Mouse (Mus musculus) effector memory CD4-positive, alpha-beta T cell, adult 5 months (primary cell): ENCODE results near the gene Timm17a. TPM values are rescaled to one million over a fixed set of nuclear protein-coding genes. Genes with fewer than 3 reads are reported as not detected.

Experiments used
- polyA plus RNA-seq: library from polyadenylated mRNA; unstranded; fragments of 100-300 nt; shearing (Covaris generic); gene quantifications from one replicate; pipeline ENCODE4 v1.2.1, GENCODE M21; 2017

Timm17a gene
- polyA plus RNA-seq, result 97.2 TPM

GRCm38 (mm10) chr1:135313284-135314031, at the start of gene Timm17a:
Gene Timm17a, minus strand, starts transcription at chr1:135313778.

GRCm38 (mm10) chr1:135324571-135324970, 11.0 kb upstream of the Timm17a start, which contains the start of gene Lmod1:
Gene Lmod1, plus strand, starts transcription at chr1:135324807.

GRCm38 (mm10) chr1:135283826-135284291, 29.7 kb downstream of the Timm17a start, which contains the start of gene Rnpep:
Gene Rnpep, minus strand, starts transcription at chr1:135284084.

GRCm38 (mm10) chr1:135258380-135259127, 55.0 kb downstream of the Timm17a start, which contains the start of gene Elf3:
Gene Elf3, minus strand, starts transcription at chr1:135258568.

Other genes starting within 250 kb of the Timm17a start
- 0.05 TPM for gene Lgr6, start 208.5 kb downstream of the Timm17a start, polyA plus RNA-seq
- 72.5 TPM for gene Ptpn7, start 181.1 kb downstream of the Timm17a start, polyA plus RNA-seq
- gene Arl8a, start 167.0 kb downstream of the Timm17a start, polyA plus RNA-seq, result 71.9 TPM
- gene Gpr37l1, start 146.1 kb downstream of the Timm17a start, polyA plus RNA-seq, result not detected
- not detected for gene Elf3, start 55.2 kb downstream of the Timm17a start, polyA plus RNA-seq
- 28.4 TPM for gene Rnpep, start 29.7 kb downstream of the Timm17a start, polyA plus RNA-seq
- not detected for gene Lmod1, start 11.0 kb upstream of the Timm17a start, polyA plus RNA-seq
- gene Shisa4, start 61.5 kb upstream of the Timm17a start, polyA plus RNA-seq, result 0.26 TPM
- 60.3 TPM for gene Ipo9, start 116.7 kb upstream of the Timm17a start, polyA plus RNA-seq